Mouse (Mus musculus) limb, embryonic 11.5 days (tissue): Measurements from ENCODE around the gene Pter. TPM values are rescaled to one million over a fixed set of nuclear protein-coding genes. Genes with fewer than 3 reads are reported as not detected.
A peak's percentile ranks its signal among the peaks of the same experiment; 100 is the strongest.

ENCODE experiments used
- ATAC-seq: fragments of 200-750 bp; cut with Nextera tagmentation; 2 replicates; pipeline ENCODE4 v1.8.0; 2017; ENCODE audit warnings: low read depth; ENCODE audit not compliant: insufficient number of reproducible peaks, low FRiP score, low TSS enrichment
- DNase-seq: peaks from one replicate; pipeline ENCODE4 v3.0.0-alpha.2; 2015; ENCODE audit warnings: low spot score
- H3K27ac ChIP-seq: fragments of 300-500 bp; sonication (generic); replicated peaks from 2 replicates; pipeline ENCODE4 v1.5.1; 2014; ENCODE audit warnings: low read depth, mild to moderate bottlenecking, low read length
- H3K27me3 ChIP-seq: fragments of 300-500 bp; sonication (generic); 2 replicates; pipeline ENCODE4 v1.6.1; 2014; ENCODE audit warnings: mild to moderate bottlenecking, low read length, mixed read lengths; ENCODE audit not compliant: control insufficient read depth, insufficient read depth
- H3K36me3 ChIP-seq: fragments of 300-500 bp; sonication (generic); 2 replicates; pipeline ENCODE4 v1.6.1; 2014; ENCODE audit warnings: mild to moderate bottlenecking, low read length, moderate library complexity, mixed read lengths; ENCODE audit not compliant: control insufficient read depth, insufficient read depth
- H3K4me1 ChIP-seq: fragments of 300-500 bp; sonication (generic); 2 replicates; pipeline ENCODE4 v1.6.1; 2014; ENCODE audit warnings: low read length, mixed read lengths; ENCODE audit not compliant: control insufficient read depth, insufficient read depth
- H3K4me2 ChIP-seq: fragments of 300-500 bp; sonication (generic); 2 replicates; pipeline ENCODE4 v1.6.1; 2014; ENCODE audit warnings: low read depth, mild to moderate bottlenecking, moderate library complexity; ENCODE audit not compliant: severe bottlenecking
- H3K4me3 ChIP-seq: fragments of 300-500 bp; sonication (generic); 2 replicates; pipeline ENCODE4 v1.5.1; 2014; ENCODE audit warnings: low read depth, low read length
- H3K9ac ChIP-seq: fragments of 300-500 bp; sonication (generic); 2 replicates; pipeline ENCODE4 v1.6.1; 2014; ENCODE audit warnings: mild to moderate bottlenecking, low read length
- H3K9me3 ChIP-seq: fragments of 300-500 bp; sonication (generic); 2 replicates; pipeline ENCODE4 v1.6.1; 2016; ENCODE audit warnings: low read length; ENCODE audit not compliant: control insufficient read depth
- WGBS: fragments of 180-500 bp; shearing (Covaris S2); extraction: QIAGEN DNeasy Blood & Tissue Kit; methylation state at CpG from one replicate; pipeline ENCODE4 v1.1.7; 2014; 5-methylcytosine and 5-hydroxymethylcytosine counted together
- polyA plus RNA-seq: library from polyadenylated mRNA; unstranded; fragments of >200 nt; fragmentation: Nextera tagmentation; extraction: Ambion mirVana; gene quantifications from 2 replicates; pipeline ENCODE4 v1.2.1, GENCODE M21; 2014

Pter gene
- polyA plus RNA-seq, 1 experiment from 2014 or later: 13.2 TPM

- WGBS: under 1% methylated on average over 19 of the region's 19 CpGs
Observed at GRCm38 (mm10) chr2:13011472-13011871, 87.6 kb downstream of the Pter start, which contains the start of gene C1ql3. C1ql3 (minus strand) TSS chr2:13011806.

GRCm38 (mm10) chr2:13011973-13012372 is 88.1 kb downstream of the Pter start:
- no peak for DNase-seq
- Histone ChIP-seq H3K36me3 (no peaks in the 10 kb centered on the region), H3K4me1 (peaks cover 12% of the 10 kb centered on the region), H3K9me3 (no peaks in the 10 kb centered on the region), H3K4me3 (no peak overlapping the region), H3K4me2 (no peak overlapping the region), H3K27me3 (peaks cover 37% of the 10 kb centered on the region), H3K27ac (no peak overlapping the region), H3K9ac (no peak overlapping the region)
- WGBS: 11% methylated on average over 3 of the region's 3 CpGs
- no peak for ATAC-seq

More at GRCm38 (mm10) chr2:13011472-13011871, 87.6 kb downstream of the Pter start, which contains the start of gene C1ql3:
- Histone ChIP-seq H3K4me3 (peak within 1 kb of the TSS; percentile 49), H3K9ac (peak within 1 kb of the TSS; percentile 49), H3K36me3 (no peaks in the 10 kb centered on the region), H3K27me3 (peaks cover 37% of the 10 kb centered on the region), H3K9me3 (no peaks in the 10 kb centered on the region), H3K4me1 (peaks cover 12% of the 10 kb centered on the region), H3K4me2 (peak within 1 kb of the TSS; percentile 99), H3K27ac (no peak within 1 kb of the TSS)
- DNase-seq (peak; percentile 45), ATAC-seq (no peak)

DNA sequence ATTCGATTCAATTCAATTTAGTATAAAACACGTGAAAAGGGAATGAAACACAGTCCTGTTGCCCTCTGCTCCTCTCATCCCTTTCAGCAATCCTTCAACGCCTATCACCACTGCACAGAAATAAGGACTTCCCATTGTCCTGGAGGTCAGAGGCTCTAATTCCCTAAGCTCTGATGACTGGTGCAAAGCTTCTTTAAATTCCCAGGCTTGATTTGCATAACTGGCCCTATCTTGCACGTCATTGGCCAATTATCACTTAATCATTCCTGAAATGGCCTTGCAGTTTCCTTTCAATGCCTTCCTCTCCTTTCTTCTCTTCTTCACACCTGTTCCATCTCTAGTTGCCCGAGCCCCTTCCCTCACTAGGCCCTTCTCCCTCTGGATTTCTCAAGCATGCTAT is 94.5 kb downstream of the Pter start:
- Histone ChIP-seq H3K4me1 (no peaks in the 10 kb centered on the region), H3K9me3 (no peaks in the 10 kb centered on the region), H3K27me3 (no peaks in the 10 kb centered on the region), H3K4me2 (no peak overlapping the region), H3K27ac (no peak overlapping the region), H3K36me3 (no peaks in the 10 kb centered on the region), H3K9ac (no peak overlapping the region), H3K4me3 (no peak overlapping the region)
- 49% methylated on average over 5 of the region's 5 CpGs for WGBS
- ATAC-seq (no peak), DNase-seq (no peak)

DNA sequence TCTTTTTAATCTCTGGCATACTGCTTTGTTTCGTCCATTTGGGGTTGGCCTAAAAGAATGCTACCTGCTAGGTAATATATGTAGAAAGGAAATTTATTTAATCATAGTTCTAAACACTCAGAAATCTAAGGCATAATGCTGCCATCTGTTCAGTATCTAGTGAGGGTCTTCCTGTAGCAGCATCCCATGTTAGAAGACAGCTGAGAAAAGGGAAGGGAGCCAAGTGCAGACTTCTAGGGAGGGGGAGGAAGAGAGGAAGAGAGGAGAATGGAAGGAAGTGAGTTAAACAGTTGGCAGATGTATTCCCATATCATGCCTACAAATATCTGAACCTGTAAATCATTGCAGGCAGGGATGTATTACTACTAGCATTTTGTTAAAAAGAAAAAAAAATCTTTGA is 95.0 kb downstream of the Pter start:
- ATAC-seq: no peak
- no peaks in the 10 kb centered on the region for H3K36me3 ChIP-seq
- no peak overlapping the region for H3K9ac ChIP-seq
- 76% methylated on average over 1 of the region's 1 CpGs for WGBS
- no peaks in the 10 kb centered on the region for H3K27me3 ChIP-seq
- H3K27ac ChIP-seq: no peak overlapping the region
- DNase-seq: no peak
- no peak overlapping the region for H3K4me3 ChIP-seq
- H3K4me2 ChIP-seq: no peak overlapping the region
- H3K9me3 ChIP-seq: no peaks in the 10 kb centered on the region
- H3K4me1 ChIP-seq: no peaks in the 10 kb centered on the region

DNA sequence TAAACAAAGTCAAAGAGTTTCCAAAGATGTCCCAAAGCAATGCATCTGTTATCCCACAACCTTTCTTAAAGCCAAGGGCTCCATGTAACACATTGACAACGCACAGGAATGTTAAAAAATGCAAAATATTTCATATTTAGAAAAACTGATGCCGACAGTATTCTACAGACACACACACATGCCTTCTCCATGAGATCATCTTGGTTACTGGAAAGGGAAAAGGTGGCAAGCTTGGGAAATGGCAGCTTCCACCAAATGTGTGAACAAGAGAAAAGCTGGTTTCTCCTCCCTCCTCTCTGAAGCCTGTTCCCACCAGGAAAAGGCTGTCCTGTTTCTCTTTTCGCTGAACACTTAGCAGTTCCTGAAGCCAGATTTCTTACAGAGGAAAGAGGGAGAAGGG is 114.9 kb downstream of the Pter start:
- H3K27ac ChIP-seq: no peak overlapping the region
- DNase-seq (no peak), ATAC-seq (no peak)
- no peak overlapping the region for H3K4me3 ChIP-seq
- H3K27me3 ChIP-seq: no peaks in the 10 kb centered on the region
- no peak overlapping the region for H3K4me2 ChIP-seq
- no peaks in the 10 kb centered on the region for H3K9me3 ChIP-seq
- H3K4me1 ChIP-seq: no peaks in the 10 kb centered on the region
- no peaks in the 10 kb centered on the region for H3K36me3 ChIP-seq
- WGBS: 85% methylated on average over 3 of the region's 3 CpGs
- H3K9ac ChIP-seq: no peak overlapping the region

- Histone ChIP-seq H3K9ac (no peak overlapping the region), H3K27me3 (no peaks in the 10 kb centered on the region), H3K27ac (no peak overlapping the region), H3K4me2 (no peak overlapping the region), H3K4me3 (no peak overlapping the region), H3K4me1 (no peaks in the 10 kb centered on the region), H3K9me3 (no peaks in the 10 kb centered on the region), H3K36me3 (no peaks in the 10 kb centered on the region)
- ATAC-seq (no peak), DNase-seq (no peak)
- WGBS: 93% methylated on average over 4 of the region's 4 CpGs
Observed at GRCm38 (mm10) chr2:13039785-13040184, 115.9 kb downstream of the Pter start.

DNA sequence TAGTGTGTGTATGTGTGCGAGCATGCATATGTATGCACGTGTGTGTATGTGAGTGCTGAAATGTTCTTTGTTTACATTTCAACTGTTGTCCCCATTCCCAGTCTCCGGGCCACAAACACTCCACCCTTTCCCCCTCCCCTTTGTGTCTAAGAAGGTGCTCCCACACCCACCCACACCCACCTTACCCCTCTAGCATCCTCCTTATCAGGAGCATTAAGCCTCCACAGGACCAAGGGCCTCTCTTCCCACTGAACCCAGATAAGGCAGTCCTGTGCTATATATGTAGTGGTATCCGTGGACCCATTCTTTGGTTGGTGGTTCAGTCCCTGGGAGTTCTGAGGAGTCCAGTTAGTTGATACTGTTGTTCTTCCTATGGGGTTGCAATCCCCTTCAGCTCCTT is 120.7 kb downstream of the Pter start:
- no peaks in the 10 kb centered on the region for H3K27me3 ChIP-seq
- 89% methylated on average over 4 of the region's 4 CpGs for WGBS
- H3K9ac ChIP-seq: no peak overlapping the region
- no peak overlapping the region for H3K27ac ChIP-seq
- ATAC-seq (no peak), DNase-seq (no peak)
- no peaks in the 10 kb centered on the region for H3K4me1 ChIP-seq
- no peaks in the 10 kb centered on the region for H3K9me3 ChIP-seq
- H3K4me3 ChIP-seq: no peak overlapping the region
- no peaks in the 10 kb centered on the region for H3K36me3 ChIP-seq
- no peak overlapping the region for H3K4me2 ChIP-seq

DNA sequence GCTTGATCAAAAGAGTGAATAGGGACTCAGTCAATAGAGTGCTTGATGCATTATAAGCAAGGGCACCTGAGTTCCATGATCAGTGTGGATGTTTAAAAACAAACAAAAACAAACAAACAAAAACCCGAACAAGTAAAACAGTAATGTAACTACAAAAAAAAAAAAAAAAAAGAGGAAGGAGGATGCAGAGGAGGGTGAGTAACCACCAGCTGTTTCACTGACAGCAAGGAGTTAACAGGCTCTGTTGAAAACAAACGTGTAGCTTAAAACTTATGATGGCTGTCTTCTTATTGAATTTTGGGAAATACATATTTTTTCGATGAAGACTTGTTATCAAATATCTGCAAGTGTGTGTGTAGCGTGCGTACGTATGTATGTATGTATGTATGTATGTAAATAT is 124.8 kb downstream of the Pter start:
- Histone ChIP-seq H3K27ac (no peak overlapping the region), H3K4me1 (no peaks in the 10 kb centered on the region), H3K9me3 (no peaks in the 10 kb centered on the region), H3K36me3 (no peaks in the 10 kb centered on the region), H3K4me3 (no peak overlapping the region), H3K27me3 (no peaks in the 10 kb centered on the region), H3K4me2 (no peak overlapping the region), H3K9ac (no peak overlapping the region)
- DNase-seq (no peak), ATAC-seq (no peak)
- WGBS: 90% methylated on average over 6 of the region's 6 CpGs
